16 mouse cellular contexts compared by ENCODE assay signal in the genomic region with DNA sequence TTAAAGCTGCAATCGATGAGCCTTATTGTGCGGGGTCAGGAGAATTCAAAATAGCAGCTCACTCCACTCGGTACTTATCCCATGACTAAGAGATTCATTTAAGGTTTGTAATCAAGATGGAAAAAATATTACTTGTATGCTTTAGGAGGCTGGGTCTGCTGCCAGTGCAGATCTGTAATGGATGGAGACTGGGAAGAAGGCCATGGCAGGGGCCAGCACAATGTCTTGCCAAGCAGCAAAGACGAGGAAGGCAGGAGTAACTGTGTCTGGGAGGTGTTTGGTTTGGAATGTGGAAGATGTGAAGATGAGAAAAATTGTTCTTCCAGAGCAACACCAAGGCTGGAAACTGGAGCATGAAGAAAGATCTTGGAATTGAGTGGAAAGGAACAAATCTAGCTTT. TPM values are rescaled to one million over a fixed set of nuclear protein-coding genes. Genes with fewer than 3 reads are reported as not detected.
"Had no signal": no experiment of that assay in that cellular context is flagged by ENCODE, and none has a peak within 500 bp of the region (broad histone marks: within the 10 kb centered on the region; RNA-seq: fewer than 3 reads in every experiment).

No protein-coding gene starts in this region.

- DNase-seq: kidney, adult 9 months; kidney, postnatal 14 days; kidney, postnatal 4 days; liver, embryonic 13.5 days; lung, adult 2 months; lung, postnatal 14 days; lung, postnatal 4 days; midbrain, embryonic 14.5 days; right cerebral cortex, adult 18-20 months; right cerebral cortex, postnatal 14 days; right cerebral cortex, postnatal 4 days; spleen, adult 18-20 months; thymus, postnatal 25 days had no signal

RNA-seq across cellular contexts. Expression of a gene that starts 36.4 kb away (rescaled TPM):
- total RNA-seq: megakaryocyte progenitor cell, adult 5-6 weeks; megakaryocyte-erythroid progenitor cell, adult 5-6 weeks had no signal
- polyA plus RNA-seq: liver, adult 2 months had no signal
